Mouse (Mus musculus) small intestine, adult 2 months (tissue): ENCODE measurements around the gene Gmppa.

Experiments used
- CTCF ChIP-seq: fragments of 200-500 bp; IDR thresholded peaks from 2 replicates; pipeline ENCODE4 v1.5.1; 2012; ENCODE audit warnings: low read depth, mild to moderate bottlenecking, control low read depth, inconsistent platforms, low read length, moderate library complexity, mixed read lengths; ENCODE audit not compliant: insufficient replicate concordance, insufficient read length; ENCODE audit errors: extremely low read depth
- POLR2A ChIP-seq: fragments of 200-500 bp; IDR thresholded peaks from 2 replicates; pipeline ENCODE4 v1.6.1; 2012; ENCODE audit warnings: low read depth, mild to moderate bottlenecking, control low read depth, inconsistent platforms, low read length, moderate library complexity

- TF ChIP-seq CTCF (no peak), POLR2A (no peak)
These were observed 3.1 kb downstream of the Gmppa start for GRCm38 (mm10) chr1:75438782-75439181.
